ENCODE assay signal across 9 mouse cellular contexts in genomic region chr8:11171526-11171925, GRCm38 (mm10).
DNase-seq lines count a peak whose midpoint lies in the region; ATAC-seq and TF ChIP-seq lines count a peak whose summit lies in the region.
"Had no signal": no experiment of that assay in that cellular context is flagged by ENCODE, and none has a peak within 500 bp of the region (broad histone marks: within the 10 kb centered on the region; RNA-seq: fewer than 3 reads in every experiment).

No protein-coding gene starts in this region.

- no peak overlapping the region for H3K9ac ChIP-seq in liver, adult 2 months (ENCODE audit: low read depth, low read length)
- H3K9ac ChIP-seq in liver, embryonic 11.5 days (ENCODE audit: low read depth, low read length), result no peak overlapping the region
- no peak overlapping the region for H3K9ac ChIP-seq in heart, embryonic 12.5 days
- H3K9ac ChIP-seq in forebrain, embryonic 13.5 days, result no peak overlapping the region

- peak; percentile 91 for DNase-seq in liver, adult 2 months (ENCODE audit: extremely low read depth, low read depth, low spot score)
- no peak for DNase-seq in liver, embryonic 11.5 days (ENCODE audit: low spot score)
- peak; percentile 69 for DNase-seq in cerebellum, adult 9-11 months
- DNase-seq in lung, postnatal 14 days, result peak; percentile 22
- DNase-seq in spleen, adult 18-20 months, result no peak
- DNase-seq in right cerebral cortex, postnatal 4 days, result no peak

- H3K4me3 ChIP-seq in liver, adult 2 months (ENCODE audit: insufficient read depth, low read depth, low read length), result no peak overlapping the region
- no peak overlapping the region for H3K4me3 ChIP-seq in liver, embryonic 11.5 days (ENCODE audit: low read depth, low read length)
- H3K4me3 ChIP-seq in heart, embryonic 12.5 days, result no peak overlapping the region
- no peak overlapping the region for H3K4me3 ChIP-seq in forebrain, embryonic 13.5 days

- no peak overlapping the region for H3K27ac ChIP-seq in liver, adult 2 months (replicated peaks; ENCODE audit: insufficient read depth, low read depth, low read length)
- no peak overlapping the region for H3K27ac ChIP-seq in liver, embryonic 11.5 days (ENCODE audit: low read depth, low read length)
- peak overlapping the region; percentile 62 for H3K27ac ChIP-seq in heart, embryonic 12.5 days (ENCODE audit: poor library complexity, severe bottlenecking)
- H3K27ac ChIP-seq in forebrain, embryonic 13.5 days, result no peak overlapping the region

- H3K27me3 ChIP-seq in liver, adult 2 months (ENCODE audit: control insufficient read depth, insufficient read depth, low read length), result no peaks in the 10 kb centered on the region
- H3K27me3 ChIP-seq in liver, embryonic 11.5 days (replicated peaks; ENCODE audit: control insufficient read depth, insufficient read depth, low read length), result 0 out of 2 replicates have a peak, but pooled peaks cover 3% of the 10 kb centered on the region
- no peaks in the 10 kb centered on the region for H3K27me3 ChIP-seq in heart, embryonic 12.5 days (replicated peaks)
- no peaks in the 10 kb centered on the region for H3K27me3 ChIP-seq in forebrain, embryonic 13.5 days
- H3K27me3 ChIP-seq: CH12.LX had no signal

- no peak for ATAC-seq in liver, embryonic 11.5 days (replicated peaks; ENCODE audit: low FRiP score)
- ATAC-seq in heart, embryonic 12.5 days (ENCODE audit: insufficient number of reproducible peaks, low FRiP score), result 0 out of 2 replicates have a peak, but pooled peaks have one; percentile 44
- ATAC-seq in forebrain, embryonic 13.5 days, result no peak

- H3K4me1 ChIP-seq in liver, adult 2 months (ENCODE audit: control insufficient read depth, insufficient read depth, low read length), result peaks cover 16% of the 10 kb centered on the region
- H3K4me1 ChIP-seq in liver, embryonic 11.5 days (replicated peaks; ENCODE audit: control insufficient read depth, insufficient read depth, low read length), result no peaks in the 10 kb centered on the region
- peaks cover 25% of the 10 kb centered on the region for H3K4me1 ChIP-seq in heart, embryonic 12.5 days (replicated peaks)
- H3K4me1 ChIP-seq in forebrain, embryonic 13.5 days, result no peaks in the 10 kb centered on the region

- no peak overlapping the region for H3K4me2 ChIP-seq in liver, embryonic 11.5 days
- no peak overlapping the region for H3K4me2 ChIP-seq in heart, embryonic 12.5 days
- H3K4me2 ChIP-seq in forebrain, embryonic 13.5 days, result no peak overlapping the region

- no peaks in the 10 kb centered on the region for H3K9me3 ChIP-seq in liver, embryonic 11.5 days (ENCODE audit: control insufficient read depth, low read length)
- H3K9me3 ChIP-seq in heart, embryonic 12.5 days (replicated peaks), result no peaks in the 10 kb centered on the region
- no peaks in the 10 kb centered on the region for H3K9me3 ChIP-seq in forebrain, embryonic 13.5 days (replicated peaks)

- TF ChIP-seq POLR2A in liver, adult 2 months (IDR thresholded peaks at IDR 0.05; ENCODE audit: extremely low read depth, insufficient read depth, low read length), result no peak

- H3K36me3 ChIP-seq in liver, adult 2 months (ENCODE audit: control insufficient read depth, insufficient read depth, low read length), result no peaks in the 10 kb centered on the region
- no peaks in the 10 kb centered on the region for H3K36me3 ChIP-seq in liver, embryonic 11.5 days (ENCODE audit: control insufficient read depth, insufficient read depth, low read length)
- H3K36me3 ChIP-seq in heart, embryonic 12.5 days, result no peaks in the 10 kb centered on the region
- no peaks in the 10 kb centered on the region for H3K36me3 ChIP-seq in forebrain, embryonic 13.5 days (ENCODE audit: poor library complexity, severe bottlenecking)

- H3K79me2 ChIP-seq in liver, adult 2 months (ENCODE audit: control insufficient read depth, insufficient read depth, low read length), result no peaks in the 10 kb centered on the region

- TF ChIP-seq CTCF in liver, adult 2 months (IDR thresholded peaks at IDR 0.05; ENCODE audit: low read depth, low read length), result no peak

- WGBS in liver, adult 2 months, result 15% methylated on average over 7 of the region's 7 CpGs
- 72% methylated on average over 7 of the region's 7 CpGs for WGBS in liver, embryonic 11.5 days
- 40% methylated on average over 7 of the region's 7 CpGs for WGBS in heart, embryonic 12.5 days
- WGBS in forebrain, embryonic 13.5 days, result 86% methylated on average over 7 of the region's 7 CpGs

Comparison
In these comparisons a context has a peak if more than half of its experiments do, and no peak if none do; other contexts are left out.
1. DNase-seq: peak in liver, adult 2 months (single experiment), cerebellum, adult 9-11 months (single experiment) and lung, postnatal 14 days (single experiment); none in liver, embryonic 11.5 days (single experiment), spleen, adult 18-20 months (0 of 2) and right cerebral cortex, postnatal 4 days (single experiment).